Mouse (Mus musculus) bone marrow macrophage, adult 2 months (primary cell): ENCODE results near the gene Cnn1.

Experiments used
- CTCF ChIP-seq: IDR thresholded peaks from 2 replicates; pipeline ENCODE4 v1.5.1; 2012; ENCODE audit warnings: low read depth, mild to moderate bottlenecking, low read length, moderate library complexity
- POLR2A ChIP-seq: IDR thresholded peaks from 2 replicates; pipeline ENCODE4 v1.6.1; 2012; ENCODE audit warnings: mild to moderate bottlenecking, low read depth, low read length, borderline replicate concordance

DNA sequence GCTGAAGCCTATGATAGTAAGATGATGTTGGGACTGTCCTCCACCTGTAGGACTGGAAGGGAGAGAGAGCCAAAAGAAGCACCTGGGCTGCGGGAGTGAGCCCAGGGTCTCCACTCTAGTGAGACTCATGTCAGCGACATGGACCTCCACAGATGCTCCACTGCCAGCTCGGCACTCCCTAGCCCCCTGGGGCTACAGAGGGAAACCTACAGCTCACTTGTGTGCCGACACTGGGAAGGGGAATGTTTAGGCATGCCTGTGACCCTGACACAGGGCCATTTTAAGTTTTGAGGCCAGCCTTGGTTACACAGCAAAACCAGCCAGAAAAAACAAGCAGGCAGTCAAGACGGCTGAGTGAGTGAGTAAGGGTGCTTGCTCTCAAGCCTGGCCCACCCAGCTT lies 31.8 kb upstream of the Cnn1 start:
- TF ChIP-seq CTCF (no peak), POLR2A (no peak)
